Mouse (Mus musculus): ENCODE measurements around the gene Lmf2.

GRCm38 (mm10) chr15:89355241-89356187, at the start of gene Lmf2, which contains the start of gene Ncaph2:
- TF ChIP-seq E2F4 (IDR thresholded peaks at IDR 0.05; ENCODE audit: insufficient read depth): peak; percentile 89
- no peak for TF ChIP-seq TCF12 (IDR thresholded peaks at IDR 0.05; ENCODE audit: insufficient read depth, poor library complexity, severe bottlenecking)
- TF ChIP-seq POLR2A (IDR thresholded peaks at IDR 0.05; ENCODE audit: insufficient read length, low read depth): peak; percentile 70
- peak; percentile 84 for TF ChIP-seq SRF (IDR thresholded peaks at IDR 0.05; ENCODE audit: control insufficient read depth, insufficient read length, low read depth)
- TF ChIP-seq POLR2AphosphoS2 (IDR thresholded peaks at IDR 0.05; ENCODE audit: insufficient read length, low read depth): peak; percentile 78
- TF ChIP-seq USF1 (IDR thresholded peaks at IDR 0.05; ENCODE audit: low read depth): no peak

Data from myocyte (in vitro differentiated cells).